Mouse (Mus musculus): ENCODE results near the gene Pla2g12b.

Gene Pla2g12b

DNA sequence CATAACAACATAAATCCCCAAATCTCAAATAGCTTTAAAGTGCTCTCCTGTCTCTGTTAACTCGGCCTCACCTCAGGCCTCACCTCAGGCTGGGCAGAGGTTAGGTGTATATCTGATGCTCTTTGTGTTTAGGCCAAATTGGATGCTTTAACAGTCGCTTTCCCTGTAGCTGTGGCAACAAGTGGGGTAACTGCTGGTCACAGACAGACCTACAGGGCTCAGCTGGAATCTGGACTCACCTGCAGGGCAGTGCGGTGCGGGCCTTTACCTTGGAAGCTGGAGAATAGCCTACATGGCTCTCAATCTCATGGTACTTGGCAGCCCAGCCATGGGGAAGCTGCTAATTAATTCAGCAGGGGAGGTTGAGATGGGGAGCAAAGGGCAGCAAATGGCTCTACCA lies 63.2 kb downstream of the Pla2g12b start:
- DNase-seq (ENCODE audit: low spot score in 2 of 2), result no peak

GRCm38 (mm10) chr10:59467297-59467696 lies 63.8 kb downstream of the Pla2g12b start:
- DNase-seq (ENCODE audit: low spot score in 2 of 2), result no peak

- no peak for DNase-seq (ENCODE audit: low spot score in 2 of 2)
Measured at GRCm38 (mm10) chr10:59470451-59470850, 67.0 kb downstream of the Pla2g12b start.
